Mouse (Mus musculus) neutrophil, adult 59 days (primary cell): Measurements from ENCODE around the gene Tmem213. TPM values are rescaled to one million over a fixed set of nuclear protein-coding genes. Genes with fewer than 3 reads are reported as not detected.

Experiments used
- total RNA-seq, 2 experiments: library from RNA; stranded (reverse); gene quantifications; 1 replicate in 1 of 2; 2 replicates in 1 of 2; pipeline ENCODE4 v1.2.4; 2023

The Tmem213 gene
- total RNA-seq, result not detected

DNA sequence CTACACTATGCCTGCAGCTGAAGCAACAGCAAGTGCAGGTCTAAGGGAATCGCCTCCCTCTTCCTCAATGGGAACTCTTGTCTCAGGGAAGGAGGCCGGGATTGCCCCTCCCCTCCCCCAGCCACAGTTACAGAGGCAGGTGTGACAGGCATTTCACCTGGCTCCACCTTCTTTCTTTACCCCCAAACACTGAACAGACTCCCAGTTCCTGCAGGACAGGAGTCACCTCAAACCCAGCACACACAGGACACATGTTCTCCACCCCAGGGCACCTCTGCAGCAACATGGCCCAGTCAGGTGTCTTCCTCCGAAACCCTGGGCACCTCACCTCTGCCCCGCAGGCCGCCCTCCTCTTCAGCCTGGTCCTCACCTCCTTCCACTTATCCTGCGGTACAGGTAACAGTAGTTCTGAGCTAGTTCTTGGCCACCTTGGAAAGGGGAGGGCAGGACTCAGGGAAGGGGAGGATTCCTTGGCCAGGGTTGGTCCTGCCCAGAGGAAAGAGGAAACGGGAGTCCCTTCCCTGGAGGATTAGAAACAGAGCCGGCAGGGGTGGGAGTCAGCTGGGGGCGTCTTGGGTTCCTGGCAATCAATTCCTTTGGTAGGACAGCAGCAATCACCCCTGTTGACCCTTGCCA is at the start of gene Tmem213:
TSS of gene Tmem213 (plus strand) at position 96 of the 636 bp plus-strand sequence.

DNA sequence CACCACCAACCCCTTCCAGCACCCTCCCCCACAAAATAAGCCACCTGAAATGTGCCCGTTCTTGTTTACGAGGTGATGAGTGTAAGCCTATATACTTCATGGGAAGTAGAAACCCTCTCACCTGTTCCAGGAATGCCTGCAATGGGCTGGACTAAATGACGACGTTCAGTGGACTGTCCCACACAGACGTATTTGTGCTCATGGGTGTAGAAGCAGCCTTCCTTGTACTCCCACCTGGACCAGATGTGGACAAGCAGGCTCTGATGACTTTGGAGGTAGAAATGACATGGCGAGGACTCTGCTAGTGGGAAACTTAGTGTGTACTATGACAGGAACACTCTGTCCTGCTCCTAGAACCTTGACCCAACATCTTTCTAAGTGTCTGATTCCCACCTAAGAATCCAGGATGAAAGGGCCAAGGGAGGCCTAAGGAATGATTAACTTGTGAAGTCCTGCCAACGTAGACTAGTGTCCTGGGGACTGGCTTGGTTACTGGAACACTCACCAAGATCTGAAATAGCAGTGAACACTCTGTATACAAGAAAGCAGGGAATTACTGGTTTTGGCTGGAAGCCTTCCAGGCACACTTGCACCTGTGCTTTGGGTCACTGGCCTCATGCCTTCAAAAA is 15.3 kb downstream of the Tmem213 start, which contains the start of gene Atp6v0a4:
TSS of gene Atp6v0a4 (minus strand) at position 380 of the 629 bp plus-strand sequence.

Other genes with a start within 250 kb of the Tmem213 start
- 10 to 100 TPM; 16.3 to 17.0 TPM for gene Trim24, start 238.4 kb upstream of the Tmem213 start, total RNA-seq
- gene Svopl, start 62.3 kb upstream of the Tmem213 start, total RNA-seq, result not detected
- 1 to 10 TPM; 1.2 to 1.5 TPM for gene Atp6v0a4, start 15.3 kb downstream of the Tmem213 start, total RNA-seq
- under 1 TPM; 0.11 to 0.40 TPM for gene D630045J12Rik, start 144.8 kb downstream of the Tmem213 start, total RNA-seq
- 1 to 10 TPM; 1.6 to 2.0 TPM for gene Zc3hav1l, start 190.0 kb downstream of the Tmem213 start, total RNA-seq
- 10 to 100 TPM; 93.8 to 99.5 TPM for gene Zc3hav1, start 245.3 kb downstream of the Tmem213 start, total RNA-seq